Mouse (Mus musculus) lung, adult 18-20 months (tissue): ENCODE data around the gene Nkiras1.
A peak's percentile ranks its signal among the peaks of the same experiment; 100 is the strongest.
"Not testable (repeated sequence)": the region's sequence is repeated elsewhere in the genome, so short reads cannot be mapped to it uniquely, and the experiment has no call there.

Source experiments
- DNase-seq, 2 experiments: peaks; one replicate each; pipeline ENCODE4 v3.0.0; 2022; ENCODE audit warnings: mixed read lengths in 2 of 2

Nkiras1 gene

DNA sequence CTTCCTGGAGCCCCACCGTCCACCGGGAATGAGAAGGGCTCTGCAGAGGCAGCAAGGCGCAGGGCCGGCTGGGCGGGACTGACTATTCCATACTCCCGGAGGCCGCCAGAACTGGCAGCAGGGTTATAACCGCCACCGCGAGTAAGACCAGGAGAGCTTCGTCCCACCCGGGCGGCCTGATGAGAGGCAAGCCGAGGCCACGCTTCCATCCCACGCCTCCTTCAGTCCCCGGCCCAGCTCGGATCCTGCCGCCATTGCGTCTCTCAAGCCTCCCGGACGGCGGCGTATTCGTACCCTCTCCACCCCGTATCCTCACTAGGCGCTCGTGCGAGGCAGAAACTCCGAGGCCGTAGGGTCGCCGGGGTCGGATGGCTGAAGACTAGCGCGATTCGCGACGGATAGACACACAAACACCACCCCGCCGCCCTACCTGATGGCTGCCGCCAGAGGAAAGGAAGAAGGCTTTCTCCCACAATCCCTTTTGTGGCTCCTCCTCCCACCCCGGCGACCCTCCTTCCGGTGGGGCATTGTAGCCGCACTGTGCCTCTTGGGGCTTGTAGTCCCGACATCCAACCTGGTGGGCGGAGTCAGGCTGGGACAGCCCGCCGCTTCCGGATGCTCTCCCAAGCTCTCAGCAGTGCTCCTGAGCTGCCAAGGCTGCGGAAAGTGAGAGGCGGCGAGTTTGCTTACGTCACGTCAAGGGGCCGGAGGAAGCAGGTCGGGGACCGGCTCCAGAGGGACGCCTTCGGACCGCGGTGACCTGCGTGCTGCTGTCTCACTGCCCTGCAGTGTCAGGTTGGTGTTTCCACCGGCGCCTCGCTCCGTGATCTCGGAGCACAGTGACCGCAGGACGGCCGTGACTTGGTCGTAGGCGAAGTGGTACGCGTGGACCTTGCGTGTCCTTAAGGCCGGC, at the start of gene Nkiras1, which contains the start of gene Rpl15:
Gene Nkiras1, plus strand, starts transcription at position 608 of the 913 bp plus-strand sequence.
Gene Rpl15, minus strand, starts transcription at position 863 of the 913 bp plus-strand sequence.
- peak; percentile 100 for DNase-seq

DNA sequence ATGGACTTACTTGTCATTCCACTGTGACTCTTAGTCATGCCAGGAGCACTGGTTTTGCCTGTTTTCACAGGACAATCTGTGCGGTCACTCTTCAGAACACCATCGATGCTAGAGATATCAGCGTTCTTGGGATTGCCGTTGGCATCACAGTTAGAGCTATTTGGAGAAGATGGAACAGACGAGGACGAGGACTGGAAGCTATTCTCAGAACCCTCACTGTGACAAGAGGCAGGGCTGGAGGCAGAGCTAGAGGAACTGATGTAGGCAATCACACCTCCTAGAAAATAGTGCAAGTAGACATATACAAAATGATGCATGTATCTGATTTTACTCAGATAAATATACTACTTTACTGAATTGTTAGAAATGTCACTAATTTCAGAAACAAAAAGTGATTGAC, 49.0 kb upstream of the Nkiras1 start:
- DNase-seq: no peak

DNA sequence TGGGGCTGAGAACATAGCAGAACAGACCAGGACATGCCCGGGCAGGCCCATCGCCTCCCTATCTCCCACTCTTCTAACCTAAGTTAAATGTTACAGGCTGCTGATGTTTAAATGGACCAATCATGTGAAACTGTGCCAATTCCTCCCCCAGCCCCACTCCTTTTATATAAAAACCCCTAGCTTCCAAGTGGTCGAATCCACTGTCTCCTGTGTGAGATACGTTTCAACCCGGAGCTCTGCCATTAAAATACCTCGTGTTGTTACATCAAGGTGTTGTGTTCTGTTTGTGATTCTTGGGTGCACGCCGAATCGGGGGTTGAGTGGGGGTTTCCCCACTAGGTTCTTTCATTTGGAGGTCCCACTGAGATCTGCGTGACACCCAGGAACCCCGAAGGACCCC, 45.5 kb upstream of the Nkiras1 start:
- DNase-seq: not testable (repeated sequence)

DNA sequence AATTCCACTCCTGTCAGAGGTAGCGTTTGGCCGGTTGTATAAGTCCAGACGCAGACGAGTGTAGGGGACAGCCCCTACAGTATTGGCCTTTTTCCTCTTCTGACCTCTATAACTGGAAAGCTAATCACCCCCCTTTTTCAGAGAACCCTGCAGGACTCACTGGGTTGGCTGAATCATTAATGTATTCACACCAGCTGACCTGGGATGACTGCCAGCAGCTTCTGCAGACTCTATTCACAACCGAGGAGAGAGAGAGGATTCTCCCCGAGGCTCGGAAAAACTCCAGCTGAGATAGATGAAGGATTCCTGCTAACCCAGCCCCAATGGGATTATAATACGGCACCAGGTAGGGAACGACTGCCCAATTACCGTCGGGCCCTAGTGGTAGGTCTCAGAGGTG, 44.8 kb upstream of the Nkiras1 start:
- not testable (repeated sequence) for DNase-seq

DNA sequence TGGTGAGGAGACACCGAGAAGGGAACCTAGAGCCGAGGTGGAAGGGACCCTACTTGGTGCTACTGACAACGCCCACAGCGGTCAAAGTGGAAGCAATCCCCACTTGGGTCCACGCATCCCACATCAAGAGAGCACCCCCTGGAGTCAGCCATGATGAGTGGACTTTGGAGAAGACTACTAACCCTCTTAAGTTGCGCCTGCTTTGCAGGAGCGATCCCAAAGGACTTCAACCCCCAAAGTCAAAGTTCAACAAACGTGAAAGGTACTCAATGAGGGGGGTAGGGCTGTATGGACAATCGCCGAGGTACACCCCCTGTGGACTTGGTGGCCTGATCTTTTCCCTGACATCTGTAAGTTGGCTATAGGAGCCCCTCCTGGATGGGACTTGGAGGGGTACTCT, 41.2 kb upstream of the Nkiras1 start:
- not testable (repeated sequence) for DNase-seq

DNA sequence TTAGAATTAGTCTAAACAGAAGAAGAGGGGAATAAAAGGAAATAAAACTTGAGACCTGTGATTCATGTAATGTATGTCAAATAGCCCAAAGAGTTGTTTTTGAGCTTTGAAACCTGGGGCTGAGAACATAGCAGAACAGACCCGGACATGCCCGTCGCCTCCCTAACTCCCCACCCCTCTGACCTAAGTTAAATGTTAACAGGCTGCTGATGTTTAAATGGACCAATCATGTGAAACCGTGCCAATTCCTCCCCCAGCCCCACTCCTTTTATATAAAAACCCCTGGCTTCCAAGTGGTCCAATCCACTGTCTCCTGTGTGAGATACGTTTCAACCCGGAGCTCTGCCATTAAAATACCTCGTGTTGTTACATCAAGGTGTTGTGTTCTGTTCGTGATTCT, 39.1 kb upstream of the Nkiras1 start:
- DNase-seq: not testable (repeated sequence)

DNA sequence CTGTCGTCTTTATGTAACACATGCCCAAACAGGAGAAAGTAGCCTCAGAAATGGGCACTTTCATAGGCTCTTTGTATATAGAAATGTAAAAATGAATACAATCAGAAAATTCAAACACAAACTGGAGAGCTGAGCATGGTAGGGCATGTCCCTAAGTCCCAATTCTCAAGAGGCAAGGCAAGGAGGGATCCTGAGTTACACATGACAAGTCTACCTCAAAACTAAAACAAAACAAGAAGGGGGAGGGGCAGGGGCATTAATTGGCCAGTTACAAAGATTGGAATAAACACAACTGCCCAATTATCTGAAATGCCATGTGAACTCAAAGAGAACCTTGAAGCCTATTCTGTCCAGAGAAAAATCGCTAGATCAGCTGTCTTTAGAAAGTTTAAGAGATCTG, 37.9 kb upstream of the Nkiras1 start:
- DNase-seq: no peak

DNA sequence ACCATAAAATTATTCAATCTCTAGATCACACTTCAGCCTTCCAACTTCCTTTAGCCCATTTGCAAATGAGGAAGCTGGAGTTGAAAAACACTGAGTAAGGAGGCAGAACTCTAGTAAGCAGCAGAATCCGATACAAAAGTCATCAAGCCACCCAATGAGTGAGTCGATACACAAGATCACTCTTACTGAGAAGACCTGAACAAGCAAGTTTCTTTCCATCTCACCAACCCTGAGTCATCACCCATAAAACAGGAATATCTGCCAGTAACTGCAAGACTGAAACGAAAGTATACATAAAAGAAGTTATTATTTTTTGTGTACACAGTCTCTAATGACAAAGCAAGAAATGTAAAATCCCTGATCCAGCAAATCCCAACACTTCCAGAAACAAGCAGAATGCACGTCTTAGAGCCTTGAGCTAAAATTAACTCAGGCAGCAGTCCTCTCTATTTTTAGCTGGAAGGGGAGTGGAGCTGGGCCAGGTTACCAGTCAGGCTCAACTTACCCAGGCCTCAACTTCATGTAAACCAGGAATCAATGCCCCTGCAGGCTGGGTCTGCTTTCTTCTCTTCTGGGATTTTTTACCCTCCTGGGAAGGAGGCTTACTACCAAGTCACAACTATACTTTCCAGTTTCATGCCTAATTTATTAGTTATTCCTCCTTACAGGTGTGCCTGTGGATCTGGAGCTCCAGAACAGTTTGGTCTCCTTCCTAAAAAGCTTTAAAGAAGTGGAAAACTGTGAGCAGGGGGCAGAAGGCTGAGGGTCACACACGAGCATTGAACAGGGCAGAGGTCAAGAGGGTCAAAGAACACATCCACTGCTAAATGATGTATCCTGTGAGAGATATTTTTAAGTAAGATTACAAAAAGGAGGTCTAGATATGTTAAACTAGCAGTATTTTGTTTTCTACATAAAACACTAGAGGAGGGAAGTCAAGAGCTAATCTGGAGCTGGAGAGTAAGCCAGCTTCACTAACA, 36.7 kb upstream of the Nkiras1 start:
- DNase-seq: no peak

DNA sequence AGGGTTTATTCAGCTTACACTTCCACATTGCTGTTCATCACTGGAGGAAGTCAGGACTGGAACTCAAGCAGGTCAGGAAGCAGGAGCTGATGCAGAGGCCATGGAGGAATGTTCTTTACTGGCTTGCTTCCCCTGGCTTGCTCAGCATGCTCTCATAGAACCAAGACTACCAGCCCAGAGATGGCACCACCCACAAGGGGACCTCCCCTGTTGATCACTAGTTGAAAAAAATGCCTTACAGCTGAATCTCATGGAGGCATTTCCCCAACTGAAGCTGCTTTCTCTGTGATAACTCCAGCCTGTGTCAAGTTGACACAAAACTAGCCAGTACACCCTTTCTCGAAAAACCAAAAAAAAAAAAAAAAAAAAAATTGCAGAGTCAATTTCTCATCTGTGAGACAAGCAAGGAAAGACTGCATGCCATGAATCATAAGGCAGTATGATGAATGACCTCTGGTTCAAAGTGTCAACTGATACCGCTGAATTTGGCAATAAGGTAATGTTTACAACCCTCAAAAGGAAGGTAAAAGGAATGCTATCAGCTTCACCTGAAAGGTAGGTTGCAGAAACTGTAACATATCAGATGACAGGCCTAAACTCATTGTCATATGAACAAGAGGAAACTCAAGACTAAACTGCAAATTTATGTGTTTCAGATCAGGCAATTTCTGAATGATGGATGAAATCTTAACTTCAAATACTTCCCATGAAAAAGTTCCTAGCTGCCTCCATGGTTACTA, 34.3 kb upstream of the Nkiras1 start:
- not testable (repeated sequence) for DNase-seq

DNA sequence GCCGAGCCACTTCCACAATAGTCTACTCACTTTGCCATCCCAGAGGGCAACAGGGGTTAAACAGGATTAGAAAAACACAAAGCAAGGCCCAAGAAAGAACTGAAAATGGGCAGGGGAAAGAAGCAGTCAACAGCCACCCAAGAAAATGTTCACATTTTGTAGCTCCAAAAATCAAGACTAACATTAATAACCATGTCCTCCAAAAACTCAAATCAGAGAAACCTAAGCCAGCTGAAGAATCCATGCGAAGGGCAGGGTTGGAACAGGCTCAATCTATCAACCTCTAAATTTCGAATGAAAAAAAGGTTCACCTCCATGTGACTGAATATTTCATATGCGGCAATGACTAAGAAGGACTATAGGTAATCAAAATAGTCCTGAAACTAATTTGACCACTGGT, 33.6 kb upstream of the Nkiras1 start:
- no peak for DNase-seq

DNA sequence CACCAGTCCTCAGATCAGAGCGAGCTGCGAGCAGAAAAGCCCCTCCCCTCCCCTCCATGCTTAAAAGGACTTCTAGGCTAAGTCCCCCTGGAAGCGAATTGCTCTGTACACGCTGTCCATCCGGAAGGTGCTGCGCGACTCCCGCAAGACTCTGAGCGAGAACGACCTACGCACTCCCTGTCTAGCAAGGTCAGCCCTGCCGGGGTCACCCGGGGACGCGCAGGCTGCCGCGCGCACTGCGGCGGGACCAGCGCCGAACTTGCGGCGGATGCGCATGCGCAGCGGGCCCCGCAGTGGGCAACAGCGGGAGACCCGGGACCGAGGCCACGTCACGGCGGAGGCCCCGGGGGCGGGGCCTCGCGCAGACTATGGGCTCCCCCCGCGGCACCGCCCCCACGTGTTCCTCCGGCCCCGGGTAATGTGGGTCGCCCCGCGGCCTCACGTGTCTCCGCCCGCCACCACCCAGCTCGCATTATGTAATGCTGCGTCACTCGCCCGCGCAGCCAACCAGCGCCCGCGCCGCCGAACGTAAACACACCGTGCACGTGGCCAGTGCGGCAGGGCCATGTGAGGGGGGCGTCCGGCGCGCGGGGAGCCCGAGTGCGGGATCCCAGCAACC, 32.7 kb upstream of the Nkiras1 start:
- DNase-seq: peak; percentile 98

DNA sequence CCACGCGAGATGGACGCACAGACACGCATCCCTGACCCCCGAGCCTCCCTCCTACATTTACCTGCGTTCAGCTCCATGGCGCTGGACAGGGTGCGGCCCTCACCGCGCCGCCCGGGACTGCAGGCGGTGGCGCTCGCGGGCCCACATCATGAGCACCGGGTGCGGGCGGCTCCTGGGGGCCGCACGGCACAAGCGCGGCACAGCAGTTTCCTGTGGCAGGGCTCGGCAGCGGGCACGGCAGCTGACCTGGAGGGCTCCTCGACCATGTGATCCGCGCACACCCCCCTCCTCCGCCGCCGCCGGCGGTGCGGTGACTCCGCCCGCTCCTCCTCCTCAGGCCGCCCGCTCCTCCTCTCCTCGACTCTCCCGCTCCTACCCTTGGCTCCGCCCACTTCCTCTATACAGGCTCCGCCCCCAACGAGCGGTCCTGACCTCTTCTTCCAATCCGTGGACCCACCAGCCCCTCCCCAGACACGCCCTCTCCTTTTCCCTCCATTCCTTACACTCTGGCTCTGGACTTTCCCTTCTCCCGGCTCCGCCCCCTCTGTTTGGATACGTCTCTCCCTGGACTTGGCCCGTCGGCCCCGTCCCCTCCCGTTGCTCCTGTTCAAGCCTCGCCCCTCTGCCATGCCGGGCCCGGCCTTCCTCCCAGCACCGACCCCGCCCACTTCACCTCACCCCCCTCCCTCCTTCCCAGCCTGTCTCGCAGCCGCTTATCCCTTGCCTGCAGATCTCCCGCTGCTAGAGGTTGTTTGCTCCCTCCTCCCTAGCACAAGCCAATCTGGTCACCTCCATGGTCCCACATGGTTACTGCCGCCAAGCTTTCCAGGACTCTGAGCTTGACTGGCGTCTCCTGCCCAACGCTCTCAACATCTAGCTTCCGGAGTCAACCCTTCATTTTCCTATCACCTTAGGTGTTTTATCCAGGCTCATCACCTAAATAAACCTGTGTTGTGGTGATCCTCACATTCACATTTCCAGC, 31.9 kb upstream of the Nkiras1 start, which contains the start of gene Nr1d2:
Gene Nr1d2, minus strand, starts transcription at position 378 of the 982 bp plus-strand sequence.
- DNase-seq: peak; percentile 100

DNA sequence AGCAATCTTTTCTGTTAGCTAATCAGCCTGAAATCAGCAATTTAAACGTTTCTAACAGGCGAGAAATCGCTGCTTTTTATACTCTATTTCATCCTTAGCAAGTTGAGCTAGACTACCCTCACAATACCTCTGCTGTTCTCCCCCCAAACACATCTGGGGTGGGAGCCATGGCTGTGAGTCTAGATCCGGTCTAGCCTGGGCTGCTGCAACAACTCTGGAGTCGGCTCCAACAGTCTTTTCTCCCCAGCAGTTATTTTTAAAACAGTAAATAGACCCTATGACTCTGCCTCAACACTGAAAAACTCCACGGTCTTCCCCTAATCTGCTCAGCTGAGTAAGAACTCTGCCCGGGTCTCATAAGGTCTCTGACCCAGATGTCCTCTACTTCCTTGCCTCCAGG, 30.8 kb upstream of the Nkiras1 start:
- DNase-seq: no peak

DNA sequence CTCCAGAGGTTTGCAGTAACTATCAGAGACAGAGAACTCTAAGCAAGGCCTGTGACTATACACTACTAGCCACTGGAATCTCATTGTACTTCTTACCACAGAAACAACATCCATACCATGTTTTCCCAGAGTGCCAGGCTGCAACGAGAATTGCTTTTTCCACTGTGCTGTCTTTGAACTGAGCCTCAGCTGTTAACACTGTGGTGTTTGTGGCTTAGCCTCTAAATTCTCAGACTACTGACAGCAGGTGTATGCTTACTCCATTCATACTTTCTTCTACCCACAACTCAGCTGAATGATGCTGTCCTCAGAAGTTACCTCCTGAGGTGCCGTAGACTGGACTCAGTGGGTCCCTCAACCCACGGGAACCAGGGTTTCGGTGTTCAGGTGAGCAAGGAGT, 29.1 kb upstream of the Nkiras1 start:
- no peak for DNase-seq

DNA sequence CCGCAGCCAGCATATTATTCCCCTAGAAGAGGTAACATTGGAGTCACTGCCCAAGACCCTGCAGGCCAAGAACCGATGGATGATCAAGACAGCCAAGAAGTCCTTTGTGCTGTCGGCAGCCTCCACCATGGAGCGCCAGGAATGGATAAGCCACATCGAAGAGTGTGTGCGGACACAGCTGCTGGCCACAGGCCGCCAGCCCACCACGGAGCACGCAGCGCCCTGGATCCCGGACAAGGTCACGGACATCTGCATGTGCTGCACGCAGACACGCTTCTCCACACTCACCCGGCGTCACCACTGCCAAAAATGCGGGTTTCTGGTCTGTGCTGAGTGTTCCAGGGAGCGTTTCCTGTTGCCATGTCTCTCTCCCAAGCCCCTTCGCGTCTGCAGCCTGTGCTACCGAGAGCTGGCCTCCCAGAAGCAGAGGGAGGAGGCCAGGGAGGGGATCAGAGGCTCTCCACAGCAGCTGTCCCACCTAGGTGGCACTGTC, 28.3 kb upstream of the Nkiras1 start:
- no peak for DNase-seq

DNA sequence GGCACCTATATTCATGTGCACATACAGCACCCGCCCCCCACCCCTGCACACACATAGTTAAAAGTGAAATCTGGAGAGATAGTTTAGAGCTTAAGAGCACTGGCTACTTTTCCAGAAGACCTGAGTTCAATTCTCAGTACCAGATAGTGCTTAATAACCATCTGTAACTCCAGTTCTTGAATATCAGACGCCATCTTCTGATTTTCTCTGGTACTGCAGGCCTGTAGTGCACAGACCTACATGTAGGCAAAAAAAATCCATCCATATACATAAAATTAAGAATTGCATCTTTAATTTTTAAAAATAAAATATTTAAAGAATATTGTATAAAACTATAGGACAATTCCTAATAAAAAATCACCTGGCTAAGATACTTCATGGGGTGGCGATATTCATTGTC, 9.7 kb upstream of the Nkiras1 start:
- no peak for DNase-seq

DNA sequence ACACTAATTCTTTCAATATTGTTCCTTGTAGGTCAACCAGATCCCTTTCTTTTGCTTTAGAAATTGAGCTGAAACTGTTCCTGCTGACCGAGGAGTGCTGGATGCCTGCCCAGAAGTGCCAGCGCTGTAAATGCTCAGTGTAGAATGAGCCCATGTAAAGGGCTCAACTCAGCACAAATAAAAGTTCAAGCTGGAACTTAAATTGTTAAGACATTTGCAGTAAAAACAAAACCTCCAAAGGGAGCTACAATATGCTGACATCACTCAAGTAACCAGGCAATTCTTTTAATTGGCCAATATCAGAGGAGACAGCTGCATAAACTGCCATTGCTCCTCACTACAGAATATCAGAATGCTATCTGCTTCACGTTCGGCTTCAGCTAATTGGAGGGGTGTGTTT, 7.5 kb upstream of the Nkiras1 start:
- DNase-seq: no peak

DNA sequence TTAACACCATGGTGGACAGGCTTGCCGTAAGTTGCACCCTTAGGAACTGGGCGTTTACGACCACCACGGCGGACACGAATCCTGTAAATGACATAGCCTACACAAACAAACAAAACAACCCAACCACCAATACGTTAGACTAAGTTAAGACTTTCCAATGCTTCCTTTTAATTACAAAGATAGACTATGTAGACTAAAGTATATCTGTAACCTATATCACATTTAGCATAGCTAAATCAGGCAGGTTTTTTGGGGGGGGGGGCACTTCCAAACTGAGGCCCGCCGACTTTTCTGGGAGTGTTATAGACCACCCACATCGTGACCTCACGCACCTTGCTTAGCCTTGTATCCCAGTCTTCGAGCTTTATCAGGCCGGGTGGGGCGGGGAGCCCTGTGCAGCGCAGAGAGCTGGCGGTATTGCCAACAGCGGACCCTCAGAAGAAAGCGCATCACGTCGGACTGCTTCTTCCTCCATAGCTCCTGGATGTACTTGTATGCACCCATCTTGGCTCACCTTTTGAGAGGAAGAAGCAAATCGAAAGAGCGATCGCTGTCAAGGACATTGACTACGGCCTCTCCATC, 898 bp upstream of the Nkiras1 start:
- DNase-seq: not testable (repeated sequence)

DNA sequence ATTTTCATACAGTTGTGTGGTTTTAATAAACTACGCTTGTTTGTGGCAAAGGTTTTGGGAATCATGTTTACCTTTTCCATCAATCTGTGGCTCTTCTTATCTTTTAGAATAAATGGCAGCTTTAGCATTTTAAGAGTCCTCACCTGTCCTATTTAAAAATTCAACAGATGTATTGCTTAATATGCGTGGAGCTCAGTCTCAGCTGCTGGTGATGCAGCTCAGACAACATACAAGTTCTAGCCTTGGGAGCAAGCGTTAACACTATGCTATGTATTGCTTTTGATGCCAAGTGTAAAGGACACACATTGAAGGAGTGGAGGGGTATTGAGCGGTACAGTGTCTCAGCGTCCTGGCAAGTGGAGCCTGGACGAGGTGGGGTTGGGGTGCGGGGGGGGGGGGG, 730 bp downstream of the Nkiras1 start:
- no peak for DNase-seq

DNA sequence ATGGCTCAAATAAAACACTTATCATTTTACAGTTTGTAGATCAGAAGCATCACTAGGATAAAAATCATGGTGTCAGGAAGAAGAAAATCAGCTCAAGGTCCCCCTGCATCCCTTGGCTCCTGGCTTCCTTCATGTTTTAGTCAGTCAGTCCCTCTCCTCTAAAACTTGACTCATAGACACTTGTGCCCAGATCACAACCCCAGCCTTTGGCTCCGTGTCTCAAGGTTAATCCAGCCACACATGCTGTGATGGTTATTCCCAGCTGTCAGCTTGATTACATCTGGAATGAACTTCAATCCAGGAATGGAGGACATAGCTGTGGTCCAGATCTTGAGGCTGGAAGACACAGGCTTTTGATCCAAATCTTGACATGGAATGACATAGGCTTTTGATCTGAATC, 3.6 kb downstream of the Nkiras1 start:
- DNase-seq: no peak
